Mouse (Mus musculus): ENCODE data around the gene Pitpnm2.

Gene Pitpnm2

DNA sequence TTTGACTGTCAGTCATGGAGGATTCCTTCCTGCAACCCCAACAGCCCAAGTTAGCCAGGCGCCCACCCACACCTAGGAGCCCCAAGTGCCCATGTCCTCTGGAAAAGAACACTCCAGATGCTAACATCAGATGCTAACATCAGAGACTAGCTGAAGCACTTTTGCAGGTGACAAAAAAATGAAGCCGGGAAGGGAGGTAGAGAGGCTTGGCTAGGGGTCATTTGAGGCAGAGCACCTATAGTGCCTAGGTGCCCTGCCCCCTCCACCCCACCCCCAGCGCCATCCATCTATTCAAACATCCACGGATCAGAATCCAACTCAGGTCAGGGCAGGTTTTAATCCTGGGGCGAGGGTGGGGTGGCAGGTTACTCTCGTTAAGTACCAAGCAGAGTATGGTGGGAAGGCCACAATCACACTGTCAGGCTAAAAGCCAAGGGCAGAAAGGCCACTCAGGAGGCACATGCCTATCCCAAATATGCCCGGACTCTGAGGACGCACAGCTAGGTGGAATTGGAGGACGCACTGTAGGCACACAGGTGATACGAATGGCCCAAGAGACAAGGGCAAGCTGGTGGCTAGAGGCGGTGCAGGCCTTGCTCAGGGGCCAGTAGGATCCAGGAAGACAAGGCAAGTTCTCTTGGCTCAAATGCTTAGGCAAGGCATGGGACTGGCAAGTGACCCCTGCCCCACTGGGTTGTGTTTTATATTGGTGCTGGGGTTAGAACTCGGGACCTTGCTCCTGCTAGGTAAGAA, 155.5 kb downstream of the Pitpnm2 start:
- DNase-seq (ENCODE audit: low spot score) = no peak

DNA sequence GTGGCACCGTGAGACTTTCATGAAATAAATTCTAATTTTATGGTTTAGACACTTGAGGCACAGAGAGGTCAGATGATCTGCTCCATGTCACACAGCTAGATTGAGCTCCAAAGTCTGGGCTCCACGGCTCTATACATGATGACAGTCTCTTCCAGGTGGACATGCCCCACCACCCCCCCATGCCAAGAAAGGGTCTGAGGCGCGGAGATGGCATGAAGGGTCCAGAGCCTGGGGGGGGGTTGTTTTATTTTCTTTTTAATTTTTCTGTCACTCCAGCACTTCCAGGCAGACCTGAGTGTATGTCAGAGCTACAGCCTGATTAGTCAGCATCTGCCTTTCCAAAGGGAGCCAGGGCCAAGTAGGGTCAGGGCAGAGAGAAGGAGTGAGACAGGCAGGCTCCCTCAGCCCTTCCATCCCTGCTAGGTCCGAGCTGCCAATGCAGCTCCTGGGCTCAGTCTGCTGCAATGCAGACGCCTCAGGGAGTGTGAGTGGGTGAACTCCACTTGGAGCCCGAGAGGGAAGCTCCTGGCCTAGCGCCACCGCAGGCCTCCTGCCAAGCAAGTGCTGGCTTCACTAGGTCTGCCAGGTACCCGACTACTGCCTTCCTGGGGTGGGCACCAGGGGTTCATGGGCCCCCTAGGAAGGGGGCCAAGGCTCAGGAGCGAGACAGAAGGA, 156.3 kb downstream of the Pitpnm2 start:
- DNase-seq (ENCODE audit: low spot score) = peak; percentile 69

DNA sequence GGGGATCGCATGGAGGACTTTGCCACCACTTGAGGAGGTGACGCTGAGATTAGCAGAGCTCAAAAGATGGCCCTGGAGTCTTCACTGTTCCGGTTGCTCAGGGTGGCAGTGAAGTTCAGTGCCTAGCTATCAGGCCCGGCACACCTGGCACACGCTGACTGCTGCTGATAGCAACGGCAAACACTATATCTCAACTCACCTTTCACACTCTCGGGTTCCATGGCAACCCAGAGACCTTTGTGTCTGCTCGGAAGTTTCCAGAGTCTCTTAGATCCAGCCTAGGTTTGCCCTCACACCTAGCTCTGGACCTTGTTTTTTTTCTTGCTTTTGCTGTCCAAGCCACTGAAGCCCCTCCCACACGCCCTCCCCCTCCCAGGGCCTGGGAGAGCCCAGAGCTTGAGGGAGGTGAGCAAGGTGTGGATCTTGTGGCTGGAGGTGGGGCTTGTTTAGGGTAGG, 157.6 kb downstream of the Pitpnm2 start:
- DNase-seq (ENCODE audit: low spot score) = no peak

DNA sequence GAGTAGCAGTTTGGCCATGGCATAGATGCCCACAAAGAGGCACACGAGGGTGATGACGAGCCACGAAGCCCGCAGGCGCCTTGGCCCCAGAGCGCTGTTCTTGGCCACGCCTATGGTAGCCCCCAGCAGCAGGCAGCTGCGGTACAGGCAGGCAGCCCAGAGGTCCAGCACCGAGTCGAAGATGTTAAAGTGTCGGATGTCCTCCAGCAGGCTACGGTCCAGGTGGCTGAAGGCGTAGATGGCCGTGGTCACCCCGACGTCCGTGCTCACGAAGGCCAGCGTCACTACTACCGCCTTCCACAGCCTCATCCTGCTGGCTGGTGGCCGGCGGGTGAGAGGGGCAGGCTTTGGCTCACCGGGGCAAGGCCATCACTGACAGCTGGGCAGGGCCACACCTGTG, 159.7 kb downstream of the Pitpnm2 start:
- no peak for DNase-seq (ENCODE audit: low spot score)

DNA sequence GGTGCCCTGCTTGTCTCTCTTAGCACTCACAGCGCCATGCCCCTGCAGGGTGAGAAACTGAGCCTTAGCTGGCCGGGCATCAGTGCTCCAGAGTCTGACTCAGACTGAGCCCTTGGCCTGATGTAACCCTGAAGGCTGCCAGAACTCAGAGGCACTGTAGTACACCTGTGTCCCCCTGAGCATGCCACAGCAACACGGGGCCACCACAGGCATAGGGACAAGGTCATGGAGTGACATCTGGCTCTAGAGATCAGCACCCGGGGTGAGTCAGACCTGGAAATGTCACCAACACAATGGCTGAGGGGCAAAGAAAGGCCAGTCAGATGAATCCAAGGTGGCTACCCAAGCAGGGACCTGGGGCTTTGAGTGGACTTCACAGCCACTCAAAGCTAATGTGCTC, 162.7 kb downstream of the Pitpnm2 start:
- no peak for DNase-seq (ENCODE audit: low spot score)

DNA sequence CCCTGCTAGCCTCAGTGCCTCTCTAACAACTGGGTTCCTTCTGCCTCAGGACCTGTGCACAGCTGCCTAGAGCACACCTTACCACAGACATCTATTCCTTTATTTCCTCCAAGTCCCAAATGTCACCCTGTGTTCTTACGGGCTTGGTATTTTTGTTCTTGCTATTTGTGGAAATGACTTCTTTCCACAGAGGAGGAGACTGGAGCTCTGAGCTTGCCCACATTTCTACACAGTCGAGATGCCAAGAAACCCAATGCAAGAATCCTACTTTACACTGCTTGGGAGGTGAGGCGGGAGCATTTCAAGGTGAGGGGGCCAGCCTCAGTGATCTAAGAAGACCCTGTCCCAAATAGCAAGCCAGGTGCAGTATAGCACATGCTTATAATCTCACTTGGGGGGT, 164.0 kb downstream of the Pitpnm2 start:
- DNase-seq (ENCODE audit: low spot score) = no peak

DNA sequence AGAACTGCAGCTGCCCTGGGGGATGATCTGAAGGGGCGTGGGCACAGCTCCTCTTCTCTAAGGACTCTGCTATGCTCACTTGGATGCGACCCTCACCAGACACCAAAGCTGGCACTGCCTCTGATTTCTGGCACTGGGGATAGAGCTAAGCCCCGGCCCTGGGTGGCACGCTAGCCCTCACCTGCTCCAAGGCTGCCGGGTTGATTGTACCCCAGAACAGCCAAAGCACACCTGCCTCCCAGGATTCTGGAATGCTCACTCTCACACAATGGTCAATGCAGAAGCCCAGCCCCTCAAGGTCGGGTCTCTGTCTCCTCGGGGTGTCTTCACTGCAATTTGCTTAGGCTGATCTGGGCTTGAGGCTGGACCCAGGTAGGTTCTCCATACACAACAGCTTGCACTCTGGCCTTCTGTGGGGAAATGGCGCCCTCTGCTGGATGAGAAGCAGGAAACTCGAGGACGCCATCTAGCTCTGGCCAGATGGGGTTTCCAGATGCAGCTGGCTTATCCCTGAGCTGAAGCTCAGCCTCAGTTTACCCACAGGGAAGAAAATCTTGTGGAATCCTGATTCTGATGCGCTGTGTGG, 164.9 kb downstream of the Pitpnm2 start:
- DNase-seq (ENCODE audit: low spot score) = peak; percentile 89

DNA sequence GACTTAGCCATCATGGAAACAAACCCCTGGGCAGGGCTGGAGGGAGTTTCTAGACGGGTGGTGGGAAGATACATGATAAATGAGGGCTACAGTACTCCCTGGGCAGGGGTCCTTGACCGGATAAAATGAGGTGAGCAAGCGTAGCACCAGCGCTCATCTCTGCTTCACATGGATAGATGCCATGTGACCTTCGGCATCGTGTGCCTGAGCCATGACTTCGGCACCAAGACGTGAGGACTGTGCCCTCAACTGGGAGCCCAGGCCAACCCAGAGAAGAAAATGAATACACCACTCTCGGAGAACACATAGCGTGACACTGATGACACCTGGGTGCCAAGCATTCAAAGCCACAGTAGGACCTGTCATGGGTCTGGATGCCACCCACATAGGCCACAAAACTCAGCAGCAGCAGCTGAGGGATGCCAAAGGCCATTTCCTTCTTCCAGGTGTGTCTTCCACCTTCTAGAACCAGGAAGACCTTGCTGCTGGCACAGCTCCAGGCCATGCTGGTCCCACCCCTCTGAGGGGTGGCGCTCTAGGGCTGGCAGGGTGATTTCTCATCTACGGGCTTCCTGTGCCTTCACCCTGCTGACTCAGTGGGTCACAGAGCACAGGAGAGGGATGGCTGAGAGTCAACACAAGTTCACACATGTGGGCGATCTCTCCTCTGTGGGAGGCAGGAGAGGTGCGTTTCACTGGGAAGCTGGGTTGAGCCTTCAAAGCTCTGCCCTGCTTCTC, 165.5 kb downstream of the Pitpnm2 start:
- DNase-seq (ENCODE audit: low spot score) = peak; percentile 90

DNA sequence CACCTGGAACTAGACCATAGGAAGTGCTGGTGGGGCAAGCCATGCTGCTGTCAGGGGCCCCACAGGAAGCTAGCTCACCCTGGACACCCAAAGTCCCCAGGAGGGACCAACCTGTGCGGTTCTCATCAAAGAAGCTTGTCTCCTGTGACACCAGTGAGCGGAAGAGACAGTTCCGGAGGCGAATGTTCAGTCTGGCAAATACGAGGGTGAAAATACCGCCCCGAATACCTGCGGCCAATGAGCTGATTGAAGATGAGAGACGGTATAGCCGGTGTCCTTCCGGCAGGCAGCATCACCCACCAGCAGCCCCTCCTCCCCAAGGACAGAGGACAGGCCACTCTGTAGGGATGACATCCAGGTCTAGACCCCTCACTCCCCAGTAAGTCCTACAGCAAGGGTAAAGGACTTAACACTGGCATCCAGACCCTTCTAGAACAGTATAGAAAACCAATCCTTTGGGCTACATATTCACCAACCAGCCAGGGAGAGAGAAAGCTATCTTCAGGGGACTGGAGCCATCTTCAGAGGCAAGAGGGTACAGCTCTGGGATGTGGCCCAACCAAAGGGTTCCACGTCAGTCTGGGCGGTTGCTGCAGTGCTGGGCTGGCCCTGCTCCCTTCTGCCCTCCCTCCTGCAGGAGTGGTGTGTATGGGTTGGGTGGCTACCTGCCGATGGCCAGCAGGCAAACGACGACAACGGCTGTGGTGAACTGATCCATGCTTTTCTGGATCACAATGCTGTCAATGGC, 166.4 kb downstream of the Pitpnm2 start:
- DNase-seq (ENCODE audit: low spot score) = no peak

DNA sequence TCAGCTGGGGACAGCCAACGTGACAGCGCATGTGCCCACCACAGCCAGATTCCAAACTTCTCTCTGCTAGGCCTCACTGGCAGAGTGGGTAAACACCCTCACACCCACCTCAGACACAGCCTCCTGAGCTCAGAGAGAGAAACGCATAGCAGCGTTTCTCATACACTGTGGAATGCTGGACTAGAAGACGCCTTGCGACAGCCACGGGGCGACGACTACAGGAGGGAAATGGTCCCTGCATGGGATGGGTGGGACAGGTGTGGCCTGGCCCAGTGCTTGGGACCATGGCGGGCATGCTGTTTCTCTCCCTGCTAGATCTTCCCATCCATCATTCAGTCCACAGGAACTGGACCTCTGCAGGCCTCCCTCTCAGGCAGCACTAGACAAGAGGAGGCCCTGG, 167.1 kb downstream of the Pitpnm2 start:
- DNase-seq (ENCODE audit: low spot score) = no peak

DNA sequence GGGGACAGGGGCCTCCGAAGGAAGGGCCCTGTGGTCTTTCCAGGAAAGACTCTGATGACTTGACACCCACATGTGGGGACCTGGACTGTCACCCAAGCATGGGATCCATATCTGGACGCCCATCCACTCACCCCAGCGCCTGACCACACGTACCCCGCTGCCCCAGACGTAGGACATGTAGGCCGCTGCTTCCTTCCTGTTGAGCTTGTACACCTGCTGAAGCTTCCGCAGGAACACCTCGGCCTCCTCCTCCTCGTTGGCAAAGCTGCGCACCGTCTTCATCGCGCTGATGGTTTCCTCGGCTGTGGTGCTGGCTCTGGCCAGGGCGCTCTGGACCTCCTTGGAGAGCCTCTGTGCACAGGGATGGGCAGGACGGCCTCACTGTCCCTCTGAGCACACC, 169.7 kb downstream of the Pitpnm2 start:
- no peak for DNase-seq (ENCODE audit: low spot score)

DNA sequence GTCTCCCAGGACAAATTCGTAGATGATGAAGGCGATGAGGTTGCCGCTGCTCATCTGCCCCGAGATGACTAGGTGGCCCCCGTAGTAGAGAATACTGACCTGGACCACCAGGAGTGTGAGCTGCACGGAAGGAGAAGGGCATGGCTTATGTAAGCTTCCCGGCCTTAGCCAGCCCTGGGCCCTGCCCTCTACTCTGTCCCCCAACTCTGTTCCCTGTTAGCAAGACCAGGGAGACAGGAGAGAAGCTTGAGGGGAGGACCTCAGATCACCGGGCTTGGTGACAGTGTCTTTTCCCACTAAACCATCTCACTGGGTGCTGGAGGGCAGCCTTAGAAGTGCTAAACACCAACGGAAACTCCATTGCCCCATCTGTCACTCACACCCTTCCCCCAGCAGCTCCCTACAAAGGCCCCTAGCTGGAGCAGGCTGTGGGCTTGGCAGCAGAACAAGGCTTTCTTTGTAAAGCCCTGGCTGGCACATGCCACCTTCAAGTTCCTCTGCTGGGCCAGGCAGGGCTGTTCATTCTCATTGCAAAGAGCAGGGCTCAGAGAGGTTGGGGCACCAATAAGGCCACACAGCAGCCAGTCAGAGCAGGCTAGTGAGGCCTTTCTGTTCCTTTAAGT, 170.7 kb downstream of the Pitpnm2 start:
- DNase-seq (ENCODE audit: low spot score) = no peak

DNA sequence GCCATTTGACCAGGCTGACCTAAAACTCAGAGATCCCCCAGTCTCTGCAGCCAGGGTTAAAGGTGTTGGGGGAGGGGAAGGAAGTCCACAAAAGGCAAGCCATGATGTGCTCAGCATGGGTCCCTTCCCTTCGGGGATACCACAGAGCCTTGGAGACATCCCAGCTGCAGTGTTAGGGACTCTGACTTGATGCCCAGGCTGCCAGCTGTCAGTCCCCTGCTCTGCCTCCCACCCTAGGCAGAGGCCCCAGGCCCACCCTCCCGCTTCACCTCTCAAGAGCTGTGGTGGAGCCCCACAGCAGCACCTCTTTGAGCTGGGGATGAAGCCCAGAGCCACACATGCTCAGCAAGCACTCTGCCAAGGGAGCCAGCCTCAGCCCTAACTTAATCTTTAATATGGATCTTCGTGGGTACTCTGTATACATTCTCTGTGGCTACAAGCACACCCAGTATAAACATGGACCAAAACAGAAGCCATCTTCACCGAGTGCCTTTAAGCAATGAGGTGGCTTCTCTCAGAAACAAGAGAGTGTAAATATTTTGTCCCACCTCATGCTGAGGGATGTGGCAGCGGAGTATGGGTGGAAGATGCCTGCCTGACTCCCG, 171.6 kb downstream of the Pitpnm2 start:
- DNase-seq (ENCODE audit: low spot score) = no peak

DNA sequence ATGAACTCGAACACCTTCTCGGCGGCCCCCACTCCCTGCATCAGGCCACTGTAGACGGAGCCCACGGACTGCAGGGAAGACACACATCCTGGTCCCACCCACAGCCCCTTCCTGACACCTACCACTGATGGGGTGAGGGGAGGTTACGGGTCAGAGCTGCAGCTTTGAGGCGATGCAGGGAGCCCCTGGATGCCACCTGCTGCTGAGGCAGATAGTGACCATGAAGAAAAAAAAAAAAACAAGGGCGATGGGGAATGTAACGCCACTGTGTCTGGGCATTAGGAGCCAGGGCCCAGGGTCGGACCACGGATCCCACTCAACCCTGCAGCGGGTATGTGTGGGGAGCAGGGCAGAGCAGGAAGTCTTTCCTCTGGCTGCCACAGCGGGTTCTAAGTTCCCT, 172.3 kb downstream of the Pitpnm2 start:
- DNase-seq (ENCODE audit: low spot score) = no peak

DNA sequence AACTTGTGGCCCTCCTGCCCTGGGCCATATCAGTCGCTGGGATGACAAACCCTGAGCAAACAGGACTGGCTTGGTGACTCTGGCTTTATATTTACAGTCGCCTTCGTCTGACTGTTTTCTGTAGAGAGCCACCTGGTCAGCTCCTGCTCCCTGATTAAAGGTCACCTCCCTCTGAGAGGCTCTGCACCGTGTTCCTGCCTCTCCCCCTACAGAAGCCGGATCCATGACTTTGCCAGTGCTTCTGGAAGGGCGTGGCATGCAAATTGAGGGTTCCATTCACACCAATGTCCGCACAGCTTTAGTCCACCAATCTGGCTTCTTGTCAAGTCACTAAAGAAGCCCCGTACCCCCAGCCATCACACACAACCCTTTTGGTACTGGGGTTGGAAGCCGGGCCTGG, 173.0 kb downstream of the Pitpnm2 start:
- DNase-seq (ENCODE audit: low spot score) = no peak

DNA sequence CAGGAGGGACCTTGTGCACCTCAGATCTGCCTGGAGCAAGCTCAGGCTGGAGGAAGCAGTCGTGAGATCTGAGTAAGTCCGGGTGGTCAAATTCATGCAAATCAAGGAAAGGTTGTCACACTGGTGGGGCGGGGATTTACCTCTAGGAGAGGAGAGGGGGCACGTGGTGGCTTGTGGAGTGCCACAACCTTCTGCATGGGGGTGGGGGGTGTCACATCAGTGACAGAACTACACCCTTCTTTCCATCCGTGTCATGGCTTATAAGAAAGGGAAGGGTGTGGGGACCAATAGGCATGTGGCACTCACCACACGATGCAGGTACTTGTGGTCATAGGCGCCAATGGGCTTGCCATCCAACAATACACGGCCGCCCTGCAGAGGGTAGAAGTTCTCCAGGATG, 173.8 kb downstream of the Pitpnm2 start:
- no peak for DNase-seq (ENCODE audit: low spot score)

DNA sequence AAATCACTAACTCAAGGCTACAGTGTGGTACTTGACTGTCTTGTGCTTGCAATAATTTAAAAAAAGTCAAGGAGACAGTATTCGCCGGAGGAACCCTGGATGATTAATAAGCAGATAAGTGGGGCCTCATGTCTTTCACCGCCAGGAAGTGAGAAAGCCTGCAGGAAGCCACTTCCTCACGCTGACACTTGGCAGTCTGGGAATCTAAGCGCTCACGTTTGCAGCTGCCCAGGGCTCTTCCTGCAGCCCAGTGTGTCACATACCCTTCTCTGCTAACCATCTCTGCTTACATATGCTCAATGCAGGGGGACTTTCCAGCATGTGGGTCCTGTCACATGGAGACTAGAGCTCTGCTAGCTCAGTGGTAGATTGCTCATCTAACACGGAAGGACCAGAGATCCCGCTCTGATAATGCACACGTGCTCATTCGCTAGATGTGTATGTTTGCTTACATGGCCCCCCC, 174.7 kb downstream of the Pitpnm2 start:
- DNase-seq (ENCODE audit: low spot score) = no peak

DNA sequence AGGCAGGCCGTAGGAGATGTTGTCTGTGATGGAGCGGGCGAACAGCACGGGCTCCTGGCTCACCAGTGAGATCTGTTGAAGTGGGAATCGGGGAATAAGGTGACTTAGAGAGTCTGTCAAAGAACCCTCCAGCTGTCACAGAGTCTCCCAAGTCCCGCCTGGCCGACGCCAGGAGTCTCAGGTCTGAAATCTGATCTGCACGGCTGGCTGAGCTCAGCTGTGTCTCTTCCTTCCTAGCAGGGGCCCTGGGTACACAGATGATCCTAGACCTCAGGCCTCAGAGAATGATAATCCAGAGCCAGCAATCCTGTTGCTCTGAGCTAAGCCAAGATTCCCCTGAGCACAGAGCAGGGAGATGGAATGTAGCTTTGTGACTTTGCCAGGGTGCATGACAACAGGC, 175.9 kb downstream of the Pitpnm2 start:
- no peak for DNase-seq (ENCODE audit: low spot score)

DNA sequence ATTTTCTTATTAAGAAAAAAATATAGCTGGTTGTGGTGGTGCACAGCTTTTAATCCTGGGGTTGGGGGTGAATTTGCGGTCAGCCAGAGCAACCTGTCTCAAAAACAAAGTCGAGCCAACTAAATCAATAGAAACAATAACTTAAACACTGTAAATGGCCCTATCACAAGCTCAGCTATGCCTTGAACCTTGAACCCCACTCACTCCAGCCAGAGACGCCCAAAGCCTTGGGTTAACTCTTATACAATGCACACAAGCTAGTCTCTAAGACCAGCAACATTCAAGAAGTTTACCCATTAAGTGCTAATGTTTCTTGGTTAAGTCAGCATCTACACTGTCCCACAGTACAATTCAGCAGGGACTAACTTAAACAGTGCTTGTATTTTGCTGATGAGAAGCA, 179.9 kb downstream of the Pitpnm2 start:
- no peak for DNase-seq (ENCODE audit: low spot score)
